Mouse (Mus musculus) CH12.LX (cell line): ENCODE data around the gene Rbfox1. TPM values are rescaled to one million over a fixed set of nuclear protein-coding genes. Genes with fewer than 3 reads are reported as not detected.

Experiments
- DNase-seq: peaks from one replicate; pipeline ENCODE4 v3.0.0-alpha.2; 2013; ENCODE audit errors: extremely low read depth
- H3K27ac ChIP-seq: 2 replicates; pipeline ENCODE4 v1.5.1; 2012; ENCODE audit warnings: low read depth, mild to moderate bottlenecking, control low read depth, moderate library complexity; ENCODE audit not compliant: insufficient read depth
- H3K27me3 ChIP-seq: replicated peaks from 2 replicates; pipeline ENCODE3; 2012; ENCODE audit warnings: inconsistent platforms
- H3K36me3 ChIP-seq, 2 experiments: replicated peaks in 1 of 2; 2 replicates each; pipeline versions ENCODE3 to v1.6.1; 2012; ENCODE audit warnings: inconsistent platforms in 1 of 2, low read length in 1 of 2, mild to moderate bottlenecking in 1 of 2, mixed read lengths in 1 of 2, moderate library complexity in 1 of 2; ENCODE audit not compliant: control insufficient read depth in 1 of 2, insufficient read depth in 1 of 2
- H3K4me1 ChIP-seq, 2 experiments: 2 replicates each; pipeline ENCODE4 v1.6.1; 2012; ENCODE audit warnings: inconsistent platforms in 1 of 2, moderate library complexity in 1 of 2; ENCODE audit not compliant: insufficient read depth in 2 of 2, control insufficient read depth in 1 of 2
- H3K4me2 ChIP-seq: 2 replicates; pipeline ENCODE4 v1.6.1; 2012; ENCODE audit warnings: low read depth, mild to moderate bottlenecking, control low read depth; ENCODE audit not compliant: poor library complexity, insufficient read depth, severe bottlenecking
- H3K4me3 ChIP-seq, 3 experiments: fragments of 150-350 bp in 1 of 3; sonication (generic) in 1 of 3; replicated peaks in 1 of 3; 2 replicates each; pipeline versions ENCODE3 to v1.5.1; 2011 to 2012; ENCODE audit warnings: low read depth in 2 of 3, low read length in 2 of 3, mild to moderate bottlenecking in 2 of 3, moderate library complexity in 2 of 3, control low read depth in 1 of 3, improper control_type of control experiment in 1 of 3, inconsistent platforms in 1 of 3, mixed read lengths in 1 of 3; ENCODE audit not compliant: poor library complexity in 1 of 3
- H3K79me2 ChIP-seq: replicated peaks from 2 replicates; pipeline ENCODE4 v1.6.1; 2012; ENCODE audit warnings: mild to moderate bottlenecking, moderate library complexity; ENCODE audit not compliant: control insufficient read depth, poor library complexity, insufficient read depth, severe bottlenecking; ENCODE audit errors: extremely low read depth
- H3K9ac ChIP-seq: 2 replicates; pipeline ENCODE4 v1.6.1; 2012; ENCODE audit warnings: low read depth, mild to moderate bottlenecking, control low read depth, moderate library complexity; ENCODE audit not compliant: insufficient read depth
- H3K9me3 ChIP-seq: replicated peaks from 2 replicates; pipeline ENCODE3; 2012; ENCODE audit warnings: low read length, inconsistent platforms, mixed read lengths
- CHD1 ChIP-seq: IDR thresholded peaks from 2 replicates; pipeline ENCODE4 v1.6.1; 2012; ENCODE audit warnings: low read depth, low read length, improper control_type of control experiment, inconsistent platforms
- CHD2 ChIP-seq: IDR thresholded peaks from 2 replicates; pipeline ENCODE4 v1.6.1; 2011; ENCODE audit warnings: low read length, improper control_type of control experiment
- CTCF ChIP-seq, 2 experiments: IDR thresholded peaks in 1 of 2; conservative IDR thresholded peaks in 1 of 2; 2 replicates each; pipeline ENCODE4 v1.5.1; 2011 to 2012; ENCODE audit warnings: low read depth in 2 of 2, low read length in 2 of 2, improper control_type of control experiment in 1 of 2, inconsistent platforms in 1 of 2, mild to moderate bottlenecking in 1 of 2, moderate library complexity in 1 of 2
- E2F4 ChIP-seq: IDR thresholded peaks from 2 replicates; pipeline ENCODE4 v1.6.1; 2011; ENCODE audit warnings: low read depth, low read length, improper control_type of control experiment; ENCODE audit not compliant: insufficient replicate concordance
- ELF1 ChIP-seq: IDR thresholded peaks from 2 replicates; pipeline ENCODE4 v1.6.1; 2014; ENCODE audit warnings: low read depth, mild to moderate bottlenecking, inconsistent platforms, low read length, improper control_type of control experiment
- EP300 ChIP-seq: IDR thresholded peaks from 2 replicates; pipeline ENCODE4 v1.6.1; 2011; ENCODE audit warnings: low read length, improper control_type of control experiment
- ETS1 ChIP-seq: conservative IDR thresholded peaks from 2 replicates; pipeline ENCODE4 v1.6.1; 2012; ENCODE audit warnings: low read depth, mild to moderate bottlenecking, inconsistent platforms, low read length, improper control_type of control experiment, moderate library complexity
- JUN ChIP-seq: IDR thresholded peaks from 2 replicates; pipeline ENCODE4 v1.6.1; 2011; ENCODE audit warnings: low read depth, mild to moderate bottlenecking, low read length, improper control_type of control experiment, moderate library complexity; ENCODE audit not compliant: insufficient read depth
- JUND ChIP-seq: conservative IDR thresholded peaks from 2 replicates; pipeline ENCODE4 v1.6.1; 2011; ENCODE audit warnings: low read depth, low read length, improper control_type of control experiment
- KAT2A ChIP-seq: IDR thresholded peaks from 2 replicates; pipeline ENCODE4 v1.6.1; 2012; ENCODE audit warnings: low read length, improper control_type of control experiment, inconsistent platforms; ENCODE audit not compliant: insufficient replicate concordance
- MAFK ChIP-seq: IDR thresholded peaks from 2 replicates; pipeline ENCODE4 v1.6.1; 2011; ENCODE audit warnings: low read length, improper control_type of control experiment; ENCODE audit not compliant: insufficient replicate concordance
- NELFE ChIP-seq: IDR thresholded peaks from 2 replicates; pipeline ENCODE4 v1.6.1; 2011; ENCODE audit warnings: low read depth, low read length, improper control_type of control experiment
- NRF1 ChIP-seq: IDR thresholded peaks from 2 replicates; pipeline ENCODE4 v1.6.1; 2014; ENCODE audit warnings: low read depth, mild to moderate bottlenecking, inconsistent platforms, low read length, improper control_type of control experiment, moderate library complexity
- PAX5 ChIP-seq: IDR thresholded peaks from 2 replicates; pipeline ENCODE4 v1.6.1; 2012; ENCODE audit warnings: low read length, inconsistent platforms, mixed read lengths
- POLR2AphosphoS2 ChIP-seq: IDR thresholded peaks from 2 replicates; pipeline ENCODE4 v1.6.1; 2011; ENCODE audit warnings: low read depth, low read length, improper control_type of control experiment
- RAD21 ChIP-seq: IDR thresholded peaks from 2 replicates; pipeline ENCODE4 v1.6.1; 2011; ENCODE audit warnings: low read depth, mild to moderate bottlenecking, low read length, improper control_type of control experiment, moderate library complexity
- RCOR1 ChIP-seq: conservative IDR thresholded peaks from 2 replicates; pipeline ENCODE4 v1.6.1; 2012; ENCODE audit warnings: low read depth, mild to moderate bottlenecking, inconsistent platforms, low read length, improper control_type of control experiment
- SIN3A ChIP-seq: IDR thresholded peaks from 2 replicates; pipeline ENCODE4 v1.6.1; 2012; ENCODE audit warnings: low read length, improper control_type of control experiment, inconsistent platforms
- SMC3 ChIP-seq: IDR thresholded peaks from 2 replicates; pipeline ENCODE4 v1.6.1; 2011; ENCODE audit warnings: low read depth, low read length, improper control_type of control experiment
- TBP ChIP-seq: conservative IDR thresholded peaks from 2 replicates; pipeline ENCODE4 v1.6.1; 2011; ENCODE audit warnings: low read depth, low read length, improper control_type of control experiment
- ZC3H11A ChIP-seq: IDR thresholded peaks from 2 replicates; pipeline ENCODE4 v1.6.1; 2012; ENCODE audit warnings: low read depth, mild to moderate bottlenecking, inconsistent platforms, low read length, improper control_type of control experiment
- ZNF384 ChIP-seq: IDR thresholded peaks from 2 replicates; pipeline ENCODE4 v1.6.1; 2012; ENCODE audit warnings: low read depth, low read length, improper control_type of control experiment, inconsistent platforms
- dilution Hi-C: fragments of 300-500 bp; cut with MboI; formaldehyde crosslinking; loops from 2 replicates; pipeline ENCODE4 v1.14.3; 2020; ENCODE audit warnings: low sequenced_read_pairs; ENCODE audit not compliant: extremely low pct_unique_long_range_greater_than_20kb, extremely low pct_ligation_motif_present
- in situ Hi-C: fragments of 300-500 bp; cut with MboI; formaldehyde crosslinking; loops from 3 replicates; pipeline ENCODE4 v1.14.3; 2019; ENCODE audit warnings: low sequenced_read_pairs, low pct_ligation_motif_present, low pct_unique_long_range_greater_than_20kb, mixed read lengths
- polyA plus RNA-seq: library from polyadenylated mRNA; unstranded; fragments of >175 nt; gene quantifications from 2 replicates; pipeline ENCODE4 v1.2.1, GENCODE M21; 2012; ENCODE audit warnings: low read depth; ENCODE audit not compliant: insufficient read length
- total RNA-seq, 2 experiments: library from RNA; depleted of rRNA; stranded (reverse); fragments of 300-350 nt in 1 of 2; fragments of >200 nt in 1 of 2; gene quantifications; 2 replicates each; pipeline ENCODE4 v1.2.3; 2012 to 2014

Gene Rbfox1
- total and polyA plus RNA-seq, 3 experiments = not detected

- dilution Hi-C loops (no loop called here), in situ Hi-C loops (no loop called here)
- H3K9ac ChIP-seq = no peak overlapping the region
- H3K36me3 ChIP-seq = no peaks in the 10 kb centered on the region
- H3K9me3 ChIP-seq = peaks cover 76% of the 10 kb centered on the region
- H3K4me3 ChIP-seq = no peak overlapping the region
- no peak overlapping the region for H3K4me2 ChIP-seq
- H3K4me1 ChIP-seq = no peaks in the 10 kb centered on the region
- no peak for TF ChIP-seq SIN3A
- TF ChIP-seq POLR2AphosphoS2 = no peak
- TF ChIP-seq EP300 = no peak
- TF ChIP-seq TBP = no peak
- no peak for TF ChIP-seq CHD1
- TF ChIP-seq MAFK = no peak
- TF ChIP-seq CHD2 = no peak
- TF ChIP-seq RAD21 = no peak
- TF ChIP-seq SMC3 = no peak
- TF ChIP-seq PAX5 = no peak
- TF ChIP-seq RCOR1 = no peak
- no peak for TF ChIP-seq E2F4
- no peak for TF ChIP-seq ETS1
- TF ChIP-seq NELFE = no peak
- TF ChIP-seq ZNF384 = no peak
- no peak for TF ChIP-seq CTCF (conservative IDR thresholded peaks at IDR 0.05 in 1 of 2, IDR thresholded peaks at IDR 0.05 in 1 of 2; ENCODE audit: low read depth in 2 of 2, low read length in 2 of 2)
- TF ChIP-seq ZC3H11A = no peak
- DNase-seq = no peak
- H3K27ac ChIP-seq = no peak overlapping the region
- no peaks in the 10 kb centered on the region for H3K79me2 ChIP-seq
- no peaks in the 10 kb centered on the region for H3K27me3 ChIP-seq
Measured at GRCm38 (mm10) chr16:7036566-7036965, 1151.4 kb downstream of the Rbfox1 start.

- dilution Hi-C loops = no loop called here
- Histone ChIP-seq H3K79me2 (no peaks in the 10 kb centered on the region), H3K27ac (no peak overlapping the region), H3K36me3 (no peaks in the 10 kb centered on the region), H3K4me1 (no peaks in the 10 kb centered on the region), H3K4me3 (no peak overlapping the region), H3K9me3 (peaks cover 76% of the 10 kb centered on the region), H3K4me2 (no peak overlapping the region), H3K9ac (no peak overlapping the region), H3K27me3 (no peaks in the 10 kb centered on the region)
- TF ChIP-seq NRF1 = no peak
- no peak for TF ChIP-seq CHD2
- no peak for TF ChIP-seq E2F4
- TF ChIP-seq SMC3 = no peak
- TF ChIP-seq SIN3A = no peak
- TF ChIP-seq JUND = no peak
- no peak for TF ChIP-seq ELF1
- TF ChIP-seq JUN = no peak
- no peak for TF ChIP-seq CHD1
- TF ChIP-seq MAFK = no peak
- TF ChIP-seq ZNF384 = no peak
- no peak for TF ChIP-seq KAT2A
- DNase-seq = no peak
- in situ Hi-C loops = no loop called here
Measured at GRCm38 (mm10) chr16:7036988-7037387, 1151.8 kb downstream of the Rbfox1 start.
